Mouse (Mus musculus): ENCODE data around the gene Gna11.

DNA sequence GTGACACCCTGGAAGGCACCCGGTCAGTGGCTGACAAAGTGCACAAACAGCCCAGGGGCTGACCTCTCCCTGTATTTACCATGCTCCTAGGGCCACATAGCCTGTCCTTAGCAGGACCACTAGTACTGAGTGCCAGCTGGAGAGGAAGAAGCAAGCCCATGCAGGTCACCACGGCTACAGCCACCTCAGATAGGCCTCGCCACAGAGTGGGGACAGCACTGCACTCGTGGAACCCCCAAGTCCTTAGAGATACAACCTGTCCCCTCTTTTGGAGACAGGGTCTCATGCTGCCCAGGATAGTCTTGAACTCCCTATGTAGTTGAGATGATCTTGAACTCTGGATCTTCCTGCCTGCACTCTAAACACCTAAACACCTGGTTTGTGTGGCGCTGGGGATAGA is 3.6 kb downstream of the Gna11 start:
- no peak for TF ChIP-seq CTCF (IDR thresholded peaks at IDR 0.05; ENCODE audit: insufficient read depth, low read length)
- no peak for TF ChIP-seq POLR2A (IDR thresholded peaks at IDR 0.05; ENCODE audit: borderline replicate concordance, extremely low read depth, low read depth, low read length)
